Mouse (Mus musculus): ENCODE measurements at regions not wholly inside any gene's neighbourhood (a gene's known extent, or its start where the extent isn't known, plus 50 kb on each side); places are given as distances from the start of the nearest gene placed in this dataset.

- no peak for DNase-seq (ENCODE audit: extremely low spot score)
Observed at GRCm38 (mm10) chr3:145705317-145705716, 53.2 kb upstream of the Ddah1 start.

- peak; percentile 24 for DNase-seq (ENCODE audit: extremely low spot score)
Observed at GRCm38 (mm10) chr3:145704054-145704453, 54.3 kb upstream of the Ccn1 start.

- peak; percentile 65 for DNase-seq (ENCODE audit: extremely low spot score)
Observed at GRCm38 (mm10) chr3:145703411-145703924, 53.7 kb upstream of the Ccn1 start.

GRCm38 (mm10) chr3:145702739-145703138 is 53.0 kb upstream of the Ccn1 start:
- no peak for DNase-seq (ENCODE audit: extremely low spot score)

GRCm38 (mm10) chr3:145701945-145702344 is 52.2 kb upstream of the Ccn1 start:
- DNase-seq (ENCODE audit: extremely low spot score): no peak

All from embryo, embryonic 9.5 days (tissue).